Mouse (Mus musculus) hematopoietic stem cell, adult 5-6 weeks (primary cell): ENCODE results near the gene Pcbd1. TPM values are rescaled to one million over a fixed set of nuclear protein-coding genes. Genes with fewer than 3 reads are reported as not detected.

Source experiments
- ATAC-seq, 2 experiments: fragments of 125-278 bp in 1 of 2; replicated peaks in 1 of 2; 2 replicates each; pipeline ENCODE4 v1.8.0; 2016 to 2017; ENCODE audit warnings: inconsistent platforms in 2 of 2, mild to moderate bottlenecking in 2 of 2, moderate number of reproducible peaks in 2 of 2, low read depth in 1 of 2, moderate TSS enrichment in 1 of 2; ENCODE audit not compliant: low FRiP score in 2 of 2, poor library complexity in 2 of 2, severe bottlenecking in 2 of 2, insufficient read depth in 1 of 2, low TSS enrichment in 1 of 2
- total RNA-seq: library from RNA; stranded (forward); fragments of 172-1452, 232-1000 nt; gene quantifications from 2 replicates; pipeline ENCODE4 v1.2.3, GENCODE M21; 2017

Gene Pcbd1
- 8.8 and 14.5 TPM in 2 replicates for total RNA-seq

GRCm38 (mm10) chr10:61089170-61090142 is at the start of gene Pcbd1:
Gene Pcbd1 (plus strand): TSS chr10:61089331.
- ATAC-seq = peak; percentile 27 to 58; a peak in 3 of 4 replicates

DNA sequence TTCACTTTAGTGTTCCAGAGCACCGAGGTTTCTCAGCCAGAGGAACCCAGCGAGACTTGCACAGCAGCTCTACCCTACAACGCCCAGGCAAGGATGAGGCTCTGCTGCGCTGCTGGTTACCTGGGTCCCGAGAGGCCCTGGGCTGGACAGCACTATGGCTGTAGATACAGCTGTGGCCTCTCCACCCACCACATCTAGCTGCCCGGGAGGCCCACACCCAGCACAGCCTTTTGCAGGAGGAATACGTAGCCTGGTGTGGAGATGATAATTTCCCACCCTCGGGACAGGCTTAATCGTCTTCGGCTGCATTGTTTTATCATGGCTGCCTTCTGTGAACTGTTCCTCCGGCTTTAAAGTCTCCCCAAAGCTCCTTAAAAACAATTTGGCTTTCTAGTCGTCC is 49.5 kb upstream of the Pcbd1 start:
- ATAC-seq = no peak

- 0 out of 4 replicates have a peak, but pooled peaks of 1 of the 2 experiments have one; percentile 17 for ATAC-seq
Observed at GRCm38 (mm10) chr10:61045081-61045480, 44.0 kb upstream of the Pcbd1 start.

DNA sequence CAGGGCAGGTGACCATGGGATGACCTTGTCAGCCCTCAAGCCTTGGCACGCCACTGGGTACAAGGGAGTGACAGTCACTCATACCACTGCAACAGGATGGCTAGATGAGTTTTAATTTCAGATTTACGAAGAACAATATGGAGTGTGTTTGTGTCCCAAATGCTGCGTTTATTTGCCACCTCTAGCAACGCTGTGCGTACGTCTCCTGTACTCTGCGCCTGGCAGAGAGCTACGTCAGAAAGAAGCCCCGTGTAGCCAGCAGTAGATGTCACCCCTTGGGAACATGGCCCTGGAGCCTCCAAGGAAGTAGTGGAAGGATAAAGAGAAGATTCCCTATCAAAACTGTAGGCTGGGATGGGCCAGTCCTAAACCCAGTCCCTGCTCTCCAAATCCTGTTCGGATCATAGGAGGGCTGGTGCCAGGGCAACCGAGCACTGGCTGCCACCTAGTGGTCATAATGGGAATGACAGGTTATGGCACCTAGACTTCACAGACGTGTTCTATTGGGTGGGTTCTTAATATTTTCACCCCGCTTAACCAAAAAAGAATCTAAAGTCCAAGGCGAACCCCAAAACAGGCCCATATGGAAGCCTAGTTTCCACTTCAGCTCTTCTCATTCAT is 37.0 kb upstream of the Pcbd1 start:
- peak; percentile 27 to 87; a peak in 3 of 4 replicates for ATAC-seq

DNA sequence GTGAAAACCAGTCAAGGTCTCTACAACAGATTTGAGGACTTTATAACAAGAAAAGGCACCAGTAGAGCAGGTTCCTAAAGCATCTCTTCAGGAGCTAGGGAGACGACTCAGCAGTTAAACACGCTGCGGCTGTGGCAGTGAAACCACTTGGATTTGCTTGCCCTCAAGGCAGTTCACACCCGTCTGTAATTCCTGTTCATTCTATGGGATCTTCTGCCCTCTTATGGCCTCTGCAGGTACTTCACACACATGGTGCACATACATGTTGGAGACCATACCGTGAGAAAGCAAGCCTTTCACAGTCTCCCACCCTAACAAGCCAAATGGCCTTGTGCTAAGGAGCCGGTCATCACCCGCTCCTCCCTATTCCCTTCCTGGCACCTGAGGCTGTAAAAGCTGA is 32.5 kb upstream of the Pcbd1 start:
- no peak for ATAC-seq

DNA sequence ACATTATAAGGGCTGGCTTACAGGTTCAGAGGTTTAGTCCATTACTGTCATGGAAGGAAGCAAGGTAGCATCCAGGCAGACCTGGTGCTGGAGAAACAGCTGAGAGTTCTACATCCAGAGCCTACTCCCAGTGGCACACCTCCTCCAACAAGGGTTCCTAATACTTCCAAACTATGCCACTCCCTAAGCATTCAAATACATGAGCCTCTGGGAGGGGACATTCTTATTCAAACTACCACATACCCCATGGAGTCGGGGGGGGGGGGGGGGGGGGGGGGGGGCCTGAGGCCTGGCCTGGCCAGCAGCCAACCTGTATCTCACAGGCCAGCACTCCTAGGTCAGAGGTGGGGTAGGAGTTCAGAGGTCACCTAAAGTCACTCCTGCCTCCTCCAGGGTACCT is 30.0 kb upstream of the Pcbd1 start:
- ATAC-seq = no peak

DNA sequence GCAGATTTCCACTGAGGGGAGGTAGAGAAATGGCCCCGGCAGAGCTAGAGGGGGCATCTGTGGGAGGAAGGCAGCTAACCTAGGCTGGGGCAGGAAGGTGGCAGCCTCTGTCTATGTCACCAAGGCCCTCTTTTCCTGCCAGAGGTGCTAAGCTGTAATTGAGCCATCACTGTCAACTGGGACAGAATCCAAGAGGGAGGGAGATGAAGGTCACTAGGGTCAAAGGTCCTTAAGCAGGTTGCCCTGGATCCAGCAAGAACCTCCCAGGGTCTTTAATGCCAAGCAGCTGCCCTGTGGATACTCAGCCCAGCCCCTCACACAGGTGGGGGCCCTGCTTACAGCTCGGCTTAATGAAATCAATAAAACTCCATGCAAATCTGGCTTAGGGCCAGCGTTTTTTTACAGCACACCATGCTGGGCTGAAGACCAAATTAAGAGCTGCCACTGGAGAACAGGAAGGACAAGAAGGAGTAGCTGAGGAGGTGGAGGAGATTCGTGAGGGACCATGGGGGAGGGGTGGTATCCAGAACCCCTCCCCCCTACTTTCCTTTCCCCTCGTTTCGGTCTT is 29.5 kb upstream of the Pcbd1 start:
- no peak for ATAC-seq

- no peak for ATAC-seq
Observed at GRCm38 (mm10) chr10:61063271-61063864, 25.8 kb upstream of the Pcbd1 start.

DNA sequence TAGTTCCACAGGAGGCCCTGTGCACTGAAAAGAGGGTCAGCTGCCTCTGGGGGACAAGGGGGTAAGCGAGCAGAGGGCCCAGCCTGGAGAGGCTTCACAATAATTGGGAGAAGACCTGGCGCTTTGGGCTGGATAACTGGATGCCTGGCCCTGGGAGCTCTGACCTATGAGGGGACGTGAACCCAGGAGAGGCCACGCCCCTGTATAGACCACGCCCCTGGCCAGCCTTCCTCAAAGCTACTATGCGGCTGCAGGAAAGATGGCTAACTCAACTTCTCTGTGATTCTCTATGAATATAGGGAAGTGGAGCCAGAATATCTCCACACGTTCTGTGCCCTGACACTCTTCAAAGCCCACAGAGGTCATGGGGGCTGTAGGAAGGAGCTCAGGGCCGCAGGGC is 24.5 kb upstream of the Pcbd1 start:
- no peak for ATAC-seq

DNA sequence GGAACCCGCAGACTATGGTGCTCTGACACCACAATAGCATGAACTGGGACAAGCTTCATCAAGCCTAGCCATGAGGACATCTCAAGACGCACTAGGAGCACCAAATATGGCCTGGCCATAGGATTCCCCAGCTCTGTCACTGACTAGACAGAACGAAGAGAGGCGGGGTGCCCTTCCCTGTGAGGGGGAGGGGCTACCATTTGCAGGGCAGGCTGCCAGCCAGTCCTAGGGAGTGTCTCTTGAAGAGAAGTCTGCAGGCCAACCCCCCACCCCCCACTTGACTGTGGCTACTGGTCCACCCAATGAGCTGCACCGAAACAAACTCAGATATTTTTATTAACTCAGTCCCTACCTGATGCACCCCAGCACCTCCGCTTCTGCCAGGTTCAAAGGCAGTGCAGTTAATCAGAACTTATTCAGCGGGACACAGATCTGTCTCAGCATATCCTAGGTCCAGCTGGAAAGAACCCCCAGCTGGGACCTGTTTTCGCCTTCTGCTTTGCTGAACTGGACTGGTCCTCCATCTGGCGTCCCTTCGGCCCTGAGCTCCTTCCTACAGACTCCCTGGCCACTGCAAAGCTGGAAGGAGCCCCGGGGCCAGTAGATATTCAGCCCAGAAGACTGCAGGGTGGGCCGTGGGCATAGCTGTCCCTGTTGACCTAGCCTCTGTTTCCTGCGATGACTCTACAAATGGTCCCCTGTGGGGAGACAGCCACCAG is 23.7 kb upstream of the Pcbd1 start:
- no peak for ATAC-seq

DNA sequence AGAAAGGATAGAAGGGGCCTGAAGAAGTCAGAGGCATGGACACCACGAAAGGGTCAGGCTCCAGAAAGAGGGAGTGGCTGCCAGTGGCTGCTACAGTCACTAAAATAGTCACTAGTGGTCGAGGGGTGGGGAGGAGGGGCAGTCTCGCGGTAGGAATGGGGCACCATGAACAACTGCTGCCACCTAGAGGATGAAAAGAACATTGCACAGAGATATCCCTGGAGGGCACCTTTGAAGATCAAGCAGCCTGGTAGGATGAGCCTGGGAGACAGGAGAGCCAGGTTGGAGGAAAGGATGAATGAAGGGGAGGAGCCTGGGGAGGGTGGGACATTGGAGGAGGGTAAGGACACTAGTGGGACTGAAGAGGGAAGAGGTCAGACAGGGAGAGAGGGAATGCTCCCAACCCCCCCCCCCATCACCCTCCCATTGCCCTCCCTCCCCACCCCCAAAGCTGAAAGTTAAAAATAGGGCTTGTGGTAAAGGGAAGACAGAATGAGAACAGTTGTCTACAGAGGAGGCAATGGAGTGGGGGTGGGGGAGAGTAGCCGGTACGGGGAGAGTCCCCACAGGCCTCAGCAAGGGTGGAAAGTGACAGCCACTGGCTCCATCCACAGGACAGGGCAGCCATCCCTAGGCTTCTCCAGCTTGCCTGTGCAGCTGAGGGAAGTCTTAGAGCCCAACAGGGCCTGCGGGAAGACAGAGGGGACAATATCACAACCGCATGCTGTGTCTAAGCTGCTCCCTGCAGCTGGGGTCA is 20.5 kb upstream of the Pcbd1 start:
- peak; percentile 50 to 57; a peak in 3 of 4 replicates for ATAC-seq

GRCm38 (mm10) chr10:61069248-61069647 is 19.9 kb upstream of the Pcbd1 start:
- ATAC-seq = no peak

DNA sequence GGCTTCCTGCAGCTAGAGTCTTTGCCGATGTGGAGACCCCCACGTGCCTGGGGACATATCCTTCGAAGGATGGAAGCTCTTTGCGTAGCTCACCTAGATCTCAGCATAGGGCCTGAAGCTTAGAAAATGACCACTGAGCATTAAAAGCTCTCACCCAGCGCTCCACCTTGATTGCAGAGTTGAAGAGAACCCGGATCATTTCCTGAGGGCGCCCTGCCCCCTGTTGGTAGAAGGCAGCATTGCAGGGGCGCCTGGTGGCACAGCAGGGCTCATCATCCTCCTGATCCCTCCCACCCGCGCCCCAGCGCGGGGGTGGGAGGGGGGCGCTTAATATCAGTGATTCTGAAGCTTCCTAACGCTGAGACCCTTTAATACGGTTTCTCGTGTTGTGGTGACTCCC is 16.8 kb upstream of the Pcbd1 start:
- ATAC-seq = 0 out of 4 replicates have a peak, but pooled peaks have one; percentile 23 to 51

DNA sequence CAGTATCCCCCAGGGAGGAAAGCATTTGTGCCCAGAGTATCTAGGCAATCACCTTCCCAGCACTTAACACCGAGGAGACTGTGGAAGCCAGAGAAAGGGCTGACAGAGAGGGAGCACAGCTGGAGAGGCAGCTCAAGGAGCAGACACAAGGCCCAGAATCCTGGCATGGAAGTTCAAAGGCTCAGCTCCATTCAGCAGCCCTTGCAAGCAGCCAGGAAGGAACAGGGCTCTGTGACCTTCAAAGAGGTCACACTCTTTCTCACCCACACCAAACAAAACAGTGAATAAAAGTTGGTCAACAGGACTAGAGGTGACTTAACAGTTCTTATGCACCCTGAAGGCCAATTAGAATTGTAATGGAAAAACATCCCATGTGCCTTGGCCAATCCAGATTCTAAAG is 14.5 kb upstream of the Pcbd1 start:
- ATAC-seq = no peak

- no peak for ATAC-seq
Observed at GRCm38 (mm10) chr10:61075607-61076006, 13.5 kb upstream of the Pcbd1 start.

GRCm38 (mm10) chr10:61080227-61080930 is 8.8 kb upstream of the Pcbd1 start:
- ATAC-seq = peak; percentile 75
